Mouse (Mus musculus) layer of hippocampus, adult 6 months (tissue): ENCODE data around the gene Olfr981. TPM values are rescaled to one million over a fixed set of nuclear protein-coding genes. Genes with fewer than 3 reads are reported as not detected.

ENCODE experiments used
- long read RNA-seq, 2 experiments: library from polyadenylated mRNA; unstranded; transcript quantifications; one replicate each; pipeline ENCODE4 v2.0.0; 2019 to 2020
- polyA plus RNA-seq: library from polyadenylated mRNA; unstranded; fragments of <200 nt; fragmentation: Nextera tagmentation; gene quantifications from 2 replicates; pipeline ENCODE4 v1.2.3, GENCODE M21; 2021

Gene Olfr981
- not detected in 2 replicates for polyA plus RNA-seq
- long read RNA-seq, experiment 1 = 0 reads
- long read RNA-seq, experiment 2 = 0 reads

DNA sequence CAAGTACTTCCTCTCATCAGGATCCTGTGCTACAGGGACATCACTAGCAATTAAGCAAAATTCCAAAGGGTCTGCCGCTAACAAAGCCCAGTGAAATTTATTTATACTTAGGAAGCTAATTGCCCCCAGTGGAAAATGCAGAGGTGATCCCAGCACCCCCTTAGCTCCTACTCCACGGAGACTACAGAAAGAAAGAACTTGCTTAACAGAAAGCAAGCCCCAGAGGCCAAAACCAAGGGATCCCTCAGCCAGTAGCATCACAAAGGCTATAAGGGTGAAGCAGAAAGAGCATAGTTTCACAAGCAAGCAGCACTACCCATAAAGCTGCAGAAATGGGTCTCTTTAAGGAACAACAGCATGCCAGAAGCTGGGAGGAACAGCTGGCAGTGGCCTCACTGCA lies at the start of gene Olfr981:
TSS of gene Olfr981 (plus strand) at position 301 of the 400 bp plus-strand sequence.

DNA sequence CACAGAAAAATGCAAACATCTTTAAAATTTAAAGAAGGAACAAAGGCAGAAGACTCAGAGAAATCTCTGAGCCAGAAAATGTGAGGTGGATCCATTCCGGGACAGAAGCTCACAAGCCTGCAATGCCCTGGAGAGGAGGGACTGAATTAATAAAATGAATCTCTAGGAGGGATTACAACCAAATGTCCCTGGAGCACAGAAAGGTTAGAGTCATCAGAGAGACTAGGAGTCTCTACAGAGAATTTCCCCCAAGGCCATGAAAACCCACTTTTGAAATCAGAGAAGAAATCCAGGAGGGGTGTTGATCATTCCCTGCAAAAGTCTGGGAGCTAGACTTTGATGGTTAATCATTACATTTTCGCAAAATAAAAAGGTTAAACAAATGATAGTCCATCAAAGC lies 29.5 kb upstream of the Olfr981 start, which contains the start of gene Olfr978:
TSS of gene Olfr978 (plus strand) at position 301 of the 400 bp plus-strand sequence.

DNA sequence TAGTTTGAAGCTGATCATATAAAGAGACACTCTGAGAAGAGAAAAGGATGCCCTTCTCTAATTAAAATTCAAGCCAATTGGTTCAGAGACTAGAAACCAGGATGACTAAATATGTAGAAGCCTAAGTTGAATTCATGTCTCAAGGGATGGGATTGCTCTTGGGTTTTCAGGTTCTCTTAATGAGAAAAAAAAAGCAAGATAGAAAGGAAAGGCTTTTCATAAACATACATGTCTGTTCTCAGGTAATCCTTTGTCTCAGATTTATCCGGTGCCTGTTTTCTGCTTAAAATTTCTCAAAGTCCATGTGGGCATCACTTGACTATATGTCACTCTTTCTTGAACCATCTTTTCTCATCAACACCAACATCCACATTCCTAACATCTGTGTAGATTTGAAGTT lies 17.9 kb upstream of the Olfr981 start, which contains the start of gene Olfr979:
TSS of gene Olfr979 (minus strand) at position 101 of the 400 bp plus-strand sequence.

DNA sequence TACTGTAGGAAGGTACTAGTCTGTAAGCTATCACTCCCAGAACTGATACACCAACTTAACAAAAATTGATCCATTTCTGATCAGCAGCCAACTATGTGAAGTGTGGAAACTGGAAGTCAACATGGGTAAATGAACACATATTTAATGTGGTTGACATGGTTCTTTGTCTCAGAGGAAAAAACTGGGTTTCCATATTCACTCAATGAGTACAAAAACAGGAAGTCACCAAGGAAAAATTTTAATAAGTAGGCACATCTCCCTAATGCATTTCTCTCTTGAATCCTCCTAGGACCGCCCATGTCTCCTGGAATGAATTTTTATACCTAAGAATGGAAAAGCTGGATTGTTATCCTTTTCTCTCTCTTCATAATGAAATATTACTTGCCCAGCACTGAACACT lies 11.8 kb upstream of the Olfr981 start, which contains the start of gene Olfr980:
TSS of gene Olfr980 (minus strand) at position 101 of the 400 bp plus-strand sequence.

DNA sequence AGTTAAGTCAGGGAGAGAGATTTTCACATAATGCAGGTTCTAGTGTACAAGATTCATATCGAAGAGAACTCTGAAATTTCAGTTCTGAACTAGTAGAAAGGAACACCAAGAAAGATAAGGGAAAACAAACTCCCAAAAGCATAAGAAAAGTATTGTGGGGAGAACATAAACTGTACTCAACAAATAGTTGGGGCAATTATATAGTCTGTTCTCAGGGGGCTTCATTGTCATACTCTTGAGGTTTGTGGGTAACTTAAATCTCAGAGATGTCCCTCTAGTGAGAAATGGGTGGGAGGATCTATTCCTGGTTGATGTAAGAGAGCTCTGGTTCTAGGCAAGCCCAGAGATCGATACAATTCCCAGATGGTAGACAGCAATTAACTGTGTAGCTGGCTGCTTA lies 52.3 kb downstream of the Olfr981 start, which contains the start of gene Olfr982:
TSS of gene Olfr982 (plus strand) at position 301 of the 400 bp plus-strand sequence.

Other genes starting within 250 kb of the Olfr981 start
- gene Olfr968, start 238.2 kb upstream of the Olfr981 start, polyA plus RNA-seq = not detected in 2 replicates
- gene Olfr969, start 230.5 kb upstream of the Olfr981 start, polyA plus RNA-seq = not detected in 2 replicates
- gene Olfr970, start 212.6 kb upstream of the Olfr981 start, polyA plus RNA-seq = not detected in 2 replicates
- gene Olfr971, start 184.6 kb upstream of the Olfr981 start, polyA plus RNA-seq = not detected in 2 replicates
- not detected in 2 replicates for gene Olfr972, start 155.0 kb upstream of the Olfr981 start, polyA plus RNA-seq
- gene Olfr229, start 114.1 kb upstream of the Olfr981 start, polyA plus RNA-seq = not detected in 2 replicates
- gene Olfr974, start 84.0 kb upstream of the Olfr981 start, polyA plus RNA-seq = not detected in 2 replicates
- gene Olfr975, start 69.4 kb upstream of the Olfr981 start, polyA plus RNA-seq = not detected in 2 replicates
- gene Olfr976, start 60.3 kb upstream of the Olfr981 start, polyA plus RNA-seq = not detected in 2 replicates
- not detected in 2 replicates for gene Olfr978, start 29.4 kb upstream of the Olfr981 start, polyA plus RNA-seq
- gene Olfr979, start 18.0 kb upstream of the Olfr981 start, polyA plus RNA-seq = not detected in 2 replicates
- gene Olfr980, start 11.9 kb upstream of the Olfr981 start, polyA plus RNA-seq = not detected in 2 replicates
- gene Olfr982, start 52.4 kb downstream of the Olfr981 start, polyA plus RNA-seq = not detected in 2 replicates
- not detected in 2 replicates for gene Olfr983, start 72.1 kb downstream of the Olfr981 start, polyA plus RNA-seq
- gene Olfr984, start 92.7 kb downstream of the Olfr981 start, polyA plus RNA-seq = not detected in 2 replicates
- gene Olfr985, start 108.7 kb downstream of the Olfr981 start, polyA plus RNA-seq = not detected in 2 replicates
- gene Tmem225, start 126.7 kb downstream of the Olfr981 start, polyA plus RNA-seq = not detected in 2 replicates
- gene Olfr986, start 159.5 kb downstream of the Olfr981 start, polyA plus RNA-seq = not detected in 2 replicates
- 1.4 and 1.8 TPM in 2 replicates for gene Zfp202, start 170.9 kb downstream of the Olfr981 start, polyA plus RNA-seq
- 63.6 and 73.1 TPM in 2 replicates for gene Scn3b, start 247.8 kb downstream of the Olfr981 start, polyA plus RNA-seq